ENCODE assay signal across 7 mouse cellular contexts in the genomic region with DNA sequence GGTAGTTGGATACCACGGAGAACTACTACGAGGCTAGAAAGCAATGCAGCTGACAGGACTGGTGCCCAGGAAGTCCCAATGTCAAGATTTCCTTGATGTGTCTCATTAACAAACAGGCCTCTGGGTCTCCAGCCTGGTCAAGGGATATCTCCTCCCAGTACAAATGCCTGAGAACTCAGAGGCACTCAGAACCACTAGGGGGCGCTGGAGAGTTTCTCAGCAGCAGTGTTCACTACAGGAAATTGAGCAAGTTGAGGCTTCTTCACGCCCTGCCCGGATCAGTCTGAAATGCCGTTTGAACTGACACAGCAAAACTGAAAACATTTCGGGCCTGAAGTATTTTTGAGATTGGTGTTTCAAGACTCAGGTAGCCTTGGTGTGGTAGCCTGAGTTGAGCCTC. TPM values are rescaled to one million over a fixed set of nuclear protein-coding genes. Genes with fewer than 3 reads are reported as not detected.
DNase-seq lines count a peak whose midpoint lies in the region; ATAC-seq and TF ChIP-seq lines count a peak whose summit lies in the region.

No protein-coding gene starts in this region.

- no peak overlapping the region for H3K27ac ChIP-seq in hindbrain, embryonic 14.5 days
- H3K27ac ChIP-seq in midbrain, embryonic 13.5 days = no peak overlapping the region
- H3K27ac ChIP-seq in spleen, adult 2 months (ENCODE audit: insufficient read depth, low read length) = no peak overlapping the region

- H3K4me1 ChIP-seq in hindbrain, embryonic 14.5 days (replicated peaks; ENCODE audit: control insufficient read depth, insufficient read depth, low read length) = peaks cover 18% of the 10 kb centered on the region; the same call in 1 of the 2 replicates
- peaks cover 21% of the 10 kb centered on the region for H3K4me1 ChIP-seq in midbrain, embryonic 13.5 days (replicated peaks)
- no peaks in the 10 kb centered on the region for H3K4me1 ChIP-seq in spleen, adult 2 months (ENCODE audit: control insufficient read depth, insufficient read depth, insufficient read length)

- WGBS in hindbrain, embryonic 14.5 days = 2% methylated on average over 7 of the region's 7 CpGs
- whole genome bisulfite sequencing in midbrain, embryonic 13.5 days = 3% methylated on average over 7 of the region's 7 CpGs
- 1% methylated on average over 7 of the region's 7 CpGs for WGBS in spleen, adult 2 months

- no peaks in the 10 kb centered on the region for H3K36me3 ChIP-seq in hindbrain, embryonic 14.5 days (replicated peaks; ENCODE audit: control insufficient read depth, insufficient read depth)
- no peaks in the 10 kb centered on the region for H3K36me3 ChIP-seq in midbrain, embryonic 13.5 days
- no peaks in the 10 kb centered on the region for H3K36me3 ChIP-seq in spleen, adult 2 months (ENCODE audit: control insufficient read depth, insufficient read depth, low read length)

- no peak overlapping the region for H3K9ac ChIP-seq in hindbrain, embryonic 14.5 days
- no peak overlapping the region for H3K9ac ChIP-seq in midbrain, embryonic 13.5 days (replicated peaks)

- H3K9me3 ChIP-seq in hindbrain, embryonic 14.5 days (ENCODE audit: control insufficient read depth, low read length) = no peaks in the 10 kb centered on the region
- no peaks in the 10 kb centered on the region for H3K9me3 ChIP-seq in midbrain, embryonic 13.5 days

- H3K4me2 ChIP-seq in hindbrain, embryonic 14.5 days (replicated peaks) = no peak overlapping the region
- H3K4me2 ChIP-seq in midbrain, embryonic 13.5 days (replicated peaks) = no peak overlapping the region

- TF ChIP-seq CTCF in spleen, adult 2 months (IDR thresholded peaks at IDR 0.05; ENCODE audit: extremely low read depth, insufficient read depth, insufficient read length, insufficient replicate concordance) = peak; percentile 60; the same call in 1 of the 2 replicates

- TF ChIP-seq POLR2A in spleen, adult 2 months (IDR thresholded peaks at IDR 0.05; ENCODE audit: low read depth, low read length) = no peak

- DNase-seq in adipocyte (ENCODE audit: low spot score) = peak; percentile 63
- DNase-seq in cerebellum, adult 9-11 months = peak; percentile 77
- peak; percentile 61 to 86 for DNase-seq in frontal cortex, postnatal 10 days (ENCODE audit: low spot score in 2 of 2)
- DNase-seq in hindbrain, embryonic 14.5 days (ENCODE audit: low spot score) = peak; percentile 92
- peak; percentile 10 to 91 for DNase-seq in left cerebral cortex, adult 9 months (ENCODE audit: low spot score in 2 of 2)
- peak; percentile 3 to 73 for DNase-seq in spleen, adult 2 months (ENCODE audit: low read depth in 1 of 2, low spot score in 2 of 2)

- no peak overlapping the region for H3K4me3 ChIP-seq in hindbrain, embryonic 14.5 days (replicated peaks; ENCODE audit: low read length)
- H3K4me3 ChIP-seq in midbrain, embryonic 13.5 days (replicated peaks) = no peak overlapping the region
- H3K4me3 ChIP-seq in spleen, adult 2 months (ENCODE audit: extremely low read depth, insufficient read depth, insufficient read length) = no peak overlapping the region

- peak; percentile 55; the same call in 1 of the 2 replicates for ATAC-seq in hindbrain, embryonic 14.5 days (ENCODE audit: low FRiP score)
- peak; percentile 72 for ATAC-seq in midbrain, embryonic 13.5 days

- H3K27me3 ChIP-seq in hindbrain, embryonic 14.5 days (ENCODE audit: control insufficient read depth, insufficient read depth, low read length) = peaks cover 54% of the 10 kb centered on the region
- H3K27me3 ChIP-seq in midbrain, embryonic 13.5 days = peaks cover 56% of the 10 kb centered on the region
- peaks cover 13% of the 10 kb centered on the region for H3K27me3 ChIP-seq in spleen, adult 2 months (ENCODE audit: control insufficient read depth, insufficient read depth, low read length)

RNA-seq across cellular contexts. Expression of a gene that starts 1.5 kb away (rescaled TPM):
- polyA plus RNA-seq in hindbrain, embryonic 14.5 days (2014; fragmentation: Nextera tagmentation; extraction: Ambion mirVana) = 2.8 and 2.9 TPM in 2 replicates
- polyA plus RNA-seq in midbrain, embryonic 13.5 days (2015; fragmentation: Nextera tagmentation; extraction: Ambion mirVana) = 1.1 and 1.2 TPM in 2 replicates
- 0.92 and 0.93 TPM in 2 replicates for polyA plus RNA-seq in spleen, adult 2 months (2012; rRNA removed)

Comparison
In these comparisons a context has a peak if more than half of its experiments do, and no peak if none do; other contexts are left out.
1. DNase-seq: peak in every context shown above with its lines; median percentile 92 in hindbrain, embryonic 14.5 days; 77 in cerebellum, adult 9-11 months; 74 in frontal cortex, postnatal 10 days; 63 in adipocyte; 50 in left cerebral cortex, adult 9 months; 38 in spleen, adult 2 months.